Mouse (Mus musculus): ENCODE results near the gene Arhgap23. TPM values are rescaled to one million over a fixed set of nuclear protein-coding genes. Genes with fewer than 3 reads are reported as not detected.

The Arhgap23 gene
- polyA plus RNA-seq, 1 experiment from 2014 or later, result 4.0 TPM

DNA sequence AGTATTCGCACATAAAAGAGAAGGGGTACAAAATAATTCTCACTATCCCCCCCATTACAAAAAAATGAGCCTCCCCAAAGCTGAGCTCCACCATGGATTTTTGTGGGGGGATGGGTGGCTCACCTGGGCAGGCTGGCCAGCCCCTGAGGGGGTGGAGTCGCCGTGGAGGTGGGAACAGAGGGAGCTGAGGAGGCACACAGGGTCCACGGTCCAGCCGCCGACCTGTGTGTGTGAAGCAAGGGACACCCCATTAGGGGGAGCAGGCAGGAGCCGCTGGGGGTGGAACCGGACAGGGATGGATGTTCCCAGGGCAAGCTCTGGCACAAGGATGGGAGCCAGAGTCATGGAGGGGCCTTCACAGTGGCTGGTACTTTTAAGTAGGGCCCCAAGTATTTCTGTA, 133.4 kb downstream of the Arhgap23 start:
- no peak for DNase-seq (ENCODE audit: low spot score)
- H3K4me1 ChIP-seq (replicated peaks), result peaks cover 74% of the 10 kb centered on the region
- H3K27ac ChIP-seq, result no peak overlapping the region
- H3K9me3 ChIP-seq, result no peaks in the 10 kb centered on the region
- no peaks in the 10 kb centered on the region for H3K36me3 ChIP-seq
- H3K4me3 ChIP-seq, result no peak overlapping the region
- H3K27me3 ChIP-seq (ENCODE audit: insufficient read depth, poor library complexity, severe bottlenecking), result peaks cover 100% of the 10 kb centered on the region
- WGBS, result 46% methylated on average over 8 of the region's 8 CpGs

Other genes starting within 250 kb of the Arhgap23 start
- gene Kpnb1, start 227.7 kb upstream of the Arhgap23 start, polyA plus RNA-seq (2016; fragmentation: Nextera tagmentation; extraction: Ambion mirVana), result 62.5 and 88.4 TPM in 2 replicates
- gene Npepps, start 134.9 kb upstream of the Arhgap23 start, polyA plus RNA-seq (2016; fragmentation: Nextera tagmentation; extraction: Ambion mirVana), result 98.7 and 103 TPM in 2 replicates
- 50.8 and 63.5 TPM in 2 replicates for gene Mrpl45, start 99.8 kb upstream of the Arhgap23 start, polyA plus RNA-seq (2016; fragmentation: Nextera tagmentation; extraction: Ambion mirVana)
- 0.07 and 0.09 TPM in 2 replicates for gene Gpr179, start 63.5 kb upstream of the Arhgap23 start, polyA plus RNA-seq (2016; fragmentation: Nextera tagmentation; extraction: Ambion mirVana)
- 3.9 and 4.6 TPM in 2 replicates for gene Socs7, start 53.0 kb upstream of the Arhgap23 start, polyA plus RNA-seq (2016; fragmentation: Nextera tagmentation; extraction: Ambion mirVana)
- 0.59 and 0.66 TPM in 2 replicates for gene 4933428G20Rik, start 84.8 kb downstream of the Arhgap23 start, polyA plus RNA-seq (2016; fragmentation: Nextera tagmentation; extraction: Ambion mirVana)
- 0.76 and 1.8 TPM in 2 replicates for gene Srcin1, start 160.7 kb downstream of the Arhgap23 start, polyA plus RNA-seq (2016; fragmentation: Nextera tagmentation; extraction: Ambion mirVana)
- gene Epop, start 214.2 kb downstream of the Arhgap23 start, polyA plus RNA-seq (2016; fragmentation: Nextera tagmentation; extraction: Ambion mirVana), result 13.4 and 14.3 TPM in 2 replicates
- 2.1 and 2.2 TPM in 2 replicates for gene Mllt6, start 247.9 kb downstream of the Arhgap23 start, polyA plus RNA-seq (2016; fragmentation: Nextera tagmentation; extraction: Ambion mirVana)